Mouse (Mus musculus): ENCODE measurements around the gene Ltf.

- TF ChIP-seq CTCF (IDR thresholded peaks at IDR 0.05): no peak
- peak; percentile 84 for TF ChIP-seq EP300 (IDR thresholded peaks at IDR 0.05)
Measured at GRCm38 (mm10) chr9:110999056-110999455, 20.0 kb upstream of the Ltf start.
